ENCODE assay signal across 21 mouse cellular contexts in the genomic region with DNA sequence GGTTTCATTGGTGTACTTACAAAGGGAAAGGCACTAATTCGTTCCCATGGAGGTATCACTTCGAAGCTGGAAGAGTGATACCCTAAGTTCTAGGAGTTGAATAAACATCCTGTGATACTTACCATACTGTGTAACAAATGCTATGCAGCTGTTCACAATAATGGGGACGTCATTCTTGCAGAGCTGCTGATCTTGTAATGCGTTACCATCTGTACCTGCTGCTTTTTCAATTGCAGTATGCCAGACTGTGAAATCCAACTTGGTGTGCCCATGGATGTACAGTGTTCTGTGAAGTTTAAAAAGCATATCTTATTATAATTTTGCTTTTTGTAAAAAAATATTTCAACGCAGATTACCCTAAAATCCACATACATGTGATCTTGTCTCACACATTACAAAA.
DNase-seq lines count a peak whose midpoint lies in the region; ATAC-seq lines count a peak whose summit lies in the region.
"Had no signal": no experiment of that assay in that cellular context is flagged by ENCODE, and none has a peak within 500 bp of the region (broad histone marks: within the 10 kb centered on the region; RNA-seq: fewer than 3 reads in every experiment).

No protein-coding gene starts in this region.

- no peak overlapping the region for H3K4me3 ChIP-seq in embryonic facial prominence, embryonic 11.5 days (ENCODE audit: low read depth, low read length)
- no peak overlapping the region for H3K4me3 ChIP-seq in embryonic facial prominence, embryonic 10.5 days
- H3K4me3 ChIP-seq in hindbrain, embryonic 16.5 days (ENCODE audit: low read length): no peak overlapping the region
- no peak overlapping the region for H3K4me3 ChIP-seq in hindbrain, embryonic 10.5 days
- H3K4me3 ChIP-seq in limb, embryonic 13.5 days: no peak overlapping the region
- H3K4me3 ChIP-seq: embryonic facial prominence, embryonic 12.5 days; gastrocnemius, adult 2 months; heart, embryonic 13.5 days; hindbrain, embryonic 12.5 days had no signal

- peak; percentile 6 for DNase-seq in embryonic facial prominence, embryonic 11.5 days (ENCODE audit: low spot score)
- no peak for DNase-seq in embryonic facial prominence, embryonic 10.5 days (ENCODE audit: low spot score)
- DNase-seq in hindbrain, embryonic 10.5 days (ENCODE audit: low spot score): no peak
- peak; percentile 20 for DNase-seq in brain, adult 2 months (ENCODE audit: low read depth, low spot score)
- DNase-seq in gastrocnemius, adult 18-20 months (ENCODE audit: low spot score): no peak
- DNase-seq: adrenal gland, postnatal 14 days; cerebellum, adult 2 months; cerebellum, postnatal 10 days; gastrocnemius, adult 2 months; gastrocnemius, postnatal 25 days; heart, postnatal 36 days; kidney, adult 11 months had no signal

- no peaks in the 10 kb centered on the region for H3K36me3 ChIP-seq in embryonic facial prominence, embryonic 11.5 days (replicated peaks; ENCODE audit: control insufficient read depth, insufficient read depth, low read depth, low read length)
- no peaks in the 10 kb centered on the region for H3K36me3 ChIP-seq in embryonic facial prominence, embryonic 10.5 days (replicated peaks)
- no peaks in the 10 kb centered on the region for H3K36me3 ChIP-seq in hindbrain, embryonic 16.5 days (ENCODE audit: control insufficient read depth, insufficient read depth, low read length)
- no peaks in the 10 kb centered on the region for H3K36me3 ChIP-seq in hindbrain, embryonic 10.5 days
- no peaks in the 10 kb centered on the region for H3K36me3 ChIP-seq in limb, embryonic 13.5 days
- H3K36me3 ChIP-seq: embryonic facial prominence, embryonic 12.5 days; heart, embryonic 13.5 days; hindbrain, embryonic 12.5 days had no signal

- no peaks in the 10 kb centered on the region for H3K27me3 ChIP-seq in embryonic facial prominence, embryonic 11.5 days (ENCODE audit: control insufficient read depth, insufficient read depth, low read length)
- H3K27me3 ChIP-seq in embryonic facial prominence, embryonic 10.5 days (replicated peaks; ENCODE audit: low read depth, poor library complexity, severe bottlenecking): no peaks in the 10 kb centered on the region
- H3K27me3 ChIP-seq in hindbrain, embryonic 16.5 days (replicated peaks; ENCODE audit: control insufficient read depth, insufficient read depth, low read length): no peaks in the 10 kb centered on the region
- H3K27me3 ChIP-seq in hindbrain, embryonic 10.5 days (ENCODE audit: insufficient read depth, poor library complexity, severe bottlenecking): no peaks in the 10 kb centered on the region
- no peaks in the 10 kb centered on the region for H3K27me3 ChIP-seq in limb, embryonic 13.5 days
- H3K27me3 ChIP-seq: CH12.LX; embryonic facial prominence, embryonic 12.5 days; heart, embryonic 13.5 days; hindbrain, embryonic 12.5 days; Patski had no signal

- H3K27ac ChIP-seq in embryonic facial prominence, embryonic 11.5 days (replicated peaks; ENCODE audit: low read depth, low read length): no peak overlapping the region
- no peak overlapping the region for H3K27ac ChIP-seq in embryonic facial prominence, embryonic 10.5 days (replicated peaks)
- H3K27ac ChIP-seq in hindbrain, embryonic 16.5 days (ENCODE audit: low read depth, low read length): no peak overlapping the region
- no peak overlapping the region for H3K27ac ChIP-seq in hindbrain, embryonic 10.5 days
- H3K27ac ChIP-seq in limb, embryonic 13.5 days: no peak overlapping the region
- H3K27ac ChIP-seq: embryonic facial prominence, embryonic 12.5 days; gastrocnemius, adult 2 months; heart, embryonic 13.5 days; hindbrain, embryonic 12.5 days; hindbrain, postnatal 0 days had no signal

- H3K9me3 ChIP-seq in embryonic facial prominence, embryonic 11.5 days (replicated peaks; ENCODE audit: control insufficient read depth, low read length): no peaks in the 10 kb centered on the region
- no peaks in the 10 kb centered on the region for H3K9me3 ChIP-seq in embryonic facial prominence, embryonic 10.5 days
- H3K9me3 ChIP-seq in hindbrain, embryonic 16.5 days (ENCODE audit: control insufficient read depth, low read length): no peaks in the 10 kb centered on the region
- H3K9me3 ChIP-seq in hindbrain, embryonic 10.5 days: no peaks in the 10 kb centered on the region
- no peaks in the 10 kb centered on the region for H3K9me3 ChIP-seq in limb, embryonic 13.5 days
- H3K9me3 ChIP-seq: embryonic facial prominence, embryonic 12.5 days; heart, embryonic 13.5 days; hindbrain, embryonic 12.5 days had no signal

- no peak overlapping the region for H3K9ac ChIP-seq in embryonic facial prominence, embryonic 11.5 days (replicated peaks; ENCODE audit: low read length)
- H3K9ac ChIP-seq in hindbrain, embryonic 16.5 days (ENCODE audit: low read depth, low read length): no peak overlapping the region
- H3K9ac ChIP-seq in limb, embryonic 13.5 days: no peak overlapping the region
- H3K9ac ChIP-seq: embryonic facial prominence, embryonic 12.5 days; heart, embryonic 13.5 days; hindbrain, embryonic 12.5 days had no signal

- no peak overlapping the region for H3K4me2 ChIP-seq in embryonic facial prominence, embryonic 11.5 days (ENCODE audit: low read depth, low read length)
- no peak overlapping the region for H3K4me2 ChIP-seq in hindbrain, embryonic 16.5 days (ENCODE audit: low read length)
- no peak overlapping the region for H3K4me2 ChIP-seq in limb, embryonic 13.5 days (replicated peaks)
- H3K4me2 ChIP-seq: embryonic facial prominence, embryonic 12.5 days; heart, embryonic 13.5 days; hindbrain, embryonic 12.5 days had no signal

- WGBS in embryonic facial prominence, embryonic 11.5 days: 53% methylated on average over 5 of the region's 5 CpGs
- 61% methylated on average over 5 of the region's 5 CpGs for WGBS in embryonic facial prominence, embryonic 10.5 days
- WGBS in hindbrain, embryonic 16.5 days: 73% methylated on average over 5 of the region's 5 CpGs
- WGBS in hindbrain, embryonic 10.5 days: 75% methylated on average over 5 of the region's 5 CpGs
- 58% methylated on average over 5 of the region's 5 CpGs for WGBS in limb, embryonic 13.5 days

- no peak for ATAC-seq in embryonic facial prominence, embryonic 11.5 days (replicated peaks; ENCODE audit: insufficient number of reproducible peaks, low FRiP score, low TSS enrichment, low read depth)
- peak; percentile 42 for ATAC-seq in hindbrain, embryonic 16.5 days
- ATAC-seq in limb, embryonic 13.5 days (ENCODE audit: low FRiP score, low read depth): peak; percentile 28; the same call in 1 of the 2 replicates
- ATAC-seq: activated CD4-positive, CD25-positive, alpha-beta regulatory T cell, adult 4 months; hindbrain, postnatal 0 days; Patski had no signal

- no peaks in the 10 kb centered on the region for H3K4me1 ChIP-seq in embryonic facial prominence, embryonic 11.5 days (ENCODE audit: control insufficient read depth, insufficient read depth, low read length)
- no peaks in the 10 kb centered on the region for H3K4me1 ChIP-seq in embryonic facial prominence, embryonic 10.5 days
- no peaks in the 10 kb centered on the region for H3K4me1 ChIP-seq in hindbrain, embryonic 16.5 days (ENCODE audit: control insufficient read depth, insufficient read depth, low read depth, low read length)
- H3K4me1 ChIP-seq in hindbrain, embryonic 10.5 days (replicated peaks): no peaks in the 10 kb centered on the region
- no peaks in the 10 kb centered on the region for H3K4me1 ChIP-seq in limb, embryonic 13.5 days
- H3K4me1 ChIP-seq: embryonic facial prominence, embryonic 12.5 days; heart, embryonic 13.5 days; hindbrain, embryonic 12.5 days had no signal

Comparison
In these comparisons a context has a peak if more than half of its experiments do, and no peak if none do; other contexts are left out.
1. DNase-seq: peak in embryonic facial prominence, embryonic 11.5 days (single experiment) and brain, adult 2 months (single experiment); none in embryonic facial prominence, embryonic 10.5 days (single experiment), hindbrain, embryonic 10.5 days (single experiment) and gastrocnemius, adult 18-20 months (single experiment).